Mouse (Mus musculus): ENCODE data around the gene Galnt17. TPM values are rescaled to one million over a fixed set of nuclear protein-coding genes. Genes with fewer than 3 reads are reported as not detected.

Gene Galnt17
- polyA plus RNA-seq, 1 experiment from 2014 or later, result 5.1 TPM

- no peaks in the 10 kb centered on the region for H3K27me3 ChIP-seq
- DNase-seq (ENCODE audit: low read depth, low spot score), result no peak
- ChIA-PET POLR2A (no interaction called here), CTCF (interaction anchor here (0.8 to 1.5 kb wide), 2 partner anchors 9 to 17 kb away, joined by 3 to 5 read pairs; no protein-coding TSS in a partner anchor)
- in situ Hi-C loops (cut with MboI; ENCODE audit: low pct_unique_long_range_greater_than_20kb), result no loop called here
- ATAC-seq, result no peak
- no peak for TF ChIP-seq CTCF (IDR thresholded peaks at IDR 0.05)
Measured at GRCm38 (mm10) chr5:131083072-131083657, 225.1 kb downstream of the Galnt17 start.

- TF ChIP-seq CTCF (IDR thresholded peaks at IDR 0.05), result no peak
- in situ Hi-C loops (cut with MboI; ENCODE audit: low pct_unique_long_range_greater_than_20kb), result no loop called here
- ChIA-PET CTCF (interaction anchor here (0.7 to 1.0 kb wide), 3 partner anchors 9 to 66 kb away, joined by 3 read pairs; no protein-coding TSS in a partner anchor), POLR2A (no interaction called here)
- no peak for ATAC-seq
- no peaks in the 10 kb centered on the region for H3K27me3 ChIP-seq
- DNase-seq (ENCODE audit: low read depth, low spot score), result no peak
Measured at GRCm38 (mm10) chr5:131077682-131078081, 230.6 kb downstream of the Galnt17 start.

DNA sequence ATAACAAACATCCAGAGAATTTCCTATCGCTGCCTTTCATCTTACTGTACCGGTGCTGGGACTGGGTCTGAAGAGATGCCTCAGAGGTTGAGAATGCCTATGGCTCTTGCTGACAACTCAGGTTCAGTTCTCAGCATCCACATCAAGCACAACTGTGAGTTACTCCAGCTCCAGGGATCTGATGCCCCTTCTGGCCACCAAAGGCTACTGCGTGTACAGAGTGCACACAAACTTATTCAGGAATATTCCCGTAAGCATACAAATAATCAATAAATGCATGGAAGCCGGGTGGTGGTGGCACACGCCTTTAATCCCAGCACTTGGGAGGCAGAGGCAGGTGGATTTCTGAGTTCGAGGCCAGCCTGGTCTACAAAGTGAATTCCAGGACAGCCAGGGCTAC, 232.5 kb downstream of the Galnt17 start:
- H3K27me3 ChIP-seq, result no peaks in the 10 kb centered on the region
- ChIA-PET POLR2A (no interaction called here), CTCF (no interaction called here)
- peak; percentile 38 for TF ChIP-seq CTCF (IDR thresholded peaks at IDR 0.05)
- in situ Hi-C loops (cut with MboI; ENCODE audit: low pct_unique_long_range_greater_than_20kb), result no loop called here
- ATAC-seq (no peak), DNase-seq (ENCODE audit: low read depth, low spot score) (no peak)

DNA sequence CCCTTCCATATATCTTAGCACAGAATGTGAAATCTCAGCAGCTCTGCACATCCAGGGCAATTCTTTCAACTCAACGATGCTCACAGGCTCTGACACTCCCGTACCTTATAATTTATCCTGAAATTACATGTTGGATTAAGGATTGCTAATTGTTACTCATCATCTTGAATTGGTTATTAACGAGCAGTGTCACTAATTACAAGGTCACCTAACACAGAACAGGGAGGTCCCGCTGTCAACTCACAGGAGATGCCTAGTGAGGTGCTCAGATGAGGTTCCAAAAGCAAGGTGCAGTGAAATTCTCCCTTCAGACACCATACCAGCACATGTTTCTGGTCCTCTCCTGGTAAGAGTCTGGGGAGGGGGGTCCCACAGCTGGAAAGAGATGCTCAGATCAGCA, 234.0 kb downstream of the Galnt17 start:
- no peak for TF ChIP-seq CTCF (IDR thresholded peaks at IDR 0.05)
- in situ Hi-C loops (cut with MboI; ENCODE audit: low pct_unique_long_range_greater_than_20kb), result no loop called here
- ChIA-PET POLR2A (no interaction called here), CTCF (no interaction called here)
- no peaks in the 10 kb centered on the region for H3K27me3 ChIP-seq
- DNase-seq (ENCODE audit: low read depth, low spot score) (no peak), ATAC-seq (no peak)

- CTCF ChIA-PET, result no interaction called here
- no peak for TF ChIP-seq CTCF (IDR thresholded peaks at IDR 0.05)
- no peak for DNase-seq (ENCODE audit: low read depth, low spot score)
- in situ Hi-C loops (cut with MboI; ENCODE audit: low pct_unique_long_range_greater_than_20kb), result no loop called here
- ATAC-seq, result no peak
- POLR2A ChIA-PET, result no interaction called here
- H3K27me3 ChIP-seq, result no peaks in the 10 kb centered on the region
Measured at GRCm38 (mm10) chr5:131065174-131065573, 243.1 kb downstream of the Galnt17 start.

- ATAC-seq (no peak), DNase-seq (ENCODE audit: low read depth, low spot score) (no peak)
- CTCF ChIA-PET, result interaction anchor here (1.1 kb wide), 1 partner anchor 9 kb away, joined by 3 read pairs; no protein-coding TSS in a partner anchor
- no peaks in the 10 kb centered on the region for H3K27me3 ChIP-seq
- in situ Hi-C loops (cut with MboI; ENCODE audit: low pct_unique_long_range_greater_than_20kb), result no loop called here
- TF ChIP-seq CTCF (IDR thresholded peaks at IDR 0.05), result no peak
- POLR2A ChIA-PET, result no interaction called here
Measured at GRCm38 (mm10) chr5:131048505-131048904, 259.8 kb downstream of the Galnt17 start.

DNA sequence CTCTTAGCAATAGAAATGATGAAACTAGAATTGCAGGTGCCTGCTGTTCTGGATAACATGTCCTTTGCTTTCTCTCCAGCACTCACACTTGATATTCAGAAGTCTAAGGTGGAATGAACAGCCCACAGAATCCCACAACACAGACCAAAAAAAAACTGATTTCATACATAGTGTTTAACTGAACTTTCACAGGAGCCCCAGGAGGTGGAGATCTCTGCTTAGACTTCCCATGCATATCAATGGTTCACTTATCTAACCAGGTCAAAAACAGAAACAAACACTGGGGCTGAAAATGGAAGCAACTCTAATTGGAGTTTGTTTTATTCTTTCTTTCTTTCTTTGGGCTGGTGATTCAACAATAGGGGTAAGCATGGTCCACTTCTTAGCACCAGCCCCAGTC, 265.2 kb downstream of the Galnt17 start:
- ATAC-seq (no peak), DNase-seq (ENCODE audit: low read depth, low spot score) (no peak)
- TF ChIP-seq CTCF (IDR thresholded peaks at IDR 0.05), result no peak
- ChIA-PET CTCF (no interaction called here), POLR2A (no interaction called here)
- in situ Hi-C loops (cut with MboI; ENCODE audit: low pct_unique_long_range_greater_than_20kb), result no loop called here
- H3K27me3 ChIP-seq, result no peaks in the 10 kb centered on the region

DNA sequence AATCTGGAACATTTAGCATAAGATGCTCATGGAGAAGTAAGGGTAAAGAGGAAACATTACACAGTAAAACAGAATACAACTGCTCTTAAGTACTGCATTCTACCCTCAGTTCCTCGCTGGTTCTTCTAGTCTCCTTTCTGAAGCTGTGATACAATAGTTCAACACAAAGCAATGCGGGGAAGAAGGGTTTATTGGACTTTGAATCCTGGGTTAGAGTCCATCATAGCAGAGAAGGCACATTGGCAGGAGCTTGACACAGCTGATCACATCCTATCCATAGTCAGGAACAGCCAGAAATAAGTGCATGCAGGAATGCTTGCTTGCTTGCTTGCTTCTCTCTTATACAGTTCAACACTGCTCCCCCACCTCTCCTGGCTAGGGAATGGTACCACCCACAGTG, 267.9 kb downstream of the Galnt17 start:
- ChIA-PET CTCF (interaction anchor here (0.6 kb wide), 1 partner anchor 11 kb away, joined by 3 read pairs; no protein-coding TSS in a partner anchor), POLR2A (no interaction called here)
- no peak for TF ChIP-seq CTCF (IDR thresholded peaks at IDR 0.05)
- DNase-seq (ENCODE audit: low read depth, low spot score), result no peak
- in situ Hi-C loops (cut with MboI; ENCODE audit: low pct_unique_long_range_greater_than_20kb), result no loop called here
- no peak for ATAC-seq
- no peaks in the 10 kb centered on the region for H3K27me3 ChIP-seq

DNA sequence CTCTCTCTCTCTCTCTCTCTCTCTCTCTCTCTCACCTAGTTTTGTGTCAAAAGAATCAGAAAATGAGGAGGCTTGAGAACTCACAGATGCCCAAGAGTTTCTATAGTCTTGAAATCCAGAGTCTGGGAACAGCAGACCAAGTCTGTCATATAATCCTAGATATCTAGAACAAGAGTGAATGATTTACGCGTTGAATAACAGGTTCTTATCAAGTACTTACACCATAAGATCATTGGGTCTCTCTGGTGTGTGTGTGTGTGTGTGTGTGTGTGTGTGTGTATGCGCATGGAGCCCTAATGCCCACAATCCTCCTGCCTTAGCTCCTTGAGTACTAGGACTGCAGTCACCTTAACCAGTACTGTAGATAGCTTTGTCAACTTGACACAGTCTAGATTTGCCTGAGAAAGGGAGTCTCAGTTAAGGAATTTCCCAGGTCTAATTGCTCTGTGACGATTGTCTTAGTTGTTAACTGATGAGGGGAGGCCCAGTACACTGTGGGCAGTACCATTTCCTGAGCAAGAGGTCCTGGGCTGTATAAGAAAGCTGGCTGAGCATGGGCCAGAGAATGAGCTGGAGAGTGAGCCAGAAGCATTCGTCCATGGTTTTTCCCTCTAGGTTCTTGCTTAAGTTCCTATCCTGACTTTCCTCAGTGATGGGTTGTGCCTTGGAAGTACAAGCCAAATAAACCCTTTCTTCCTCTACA, 268.5 kb downstream of the Galnt17 start:
- no peak for ATAC-seq
- H3K27me3 ChIP-seq, result no peaks in the 10 kb centered on the region
- no peak for TF ChIP-seq CTCF (IDR thresholded peaks at IDR 0.05)
- ChIA-PET POLR2A (no interaction called here), CTCF (interaction anchor here (0.6 kb wide), 1 partner anchor 10 kb away, joined by 3 read pairs; no protein-coding TSS in a partner anchor)
- no peak for DNase-seq (ENCODE audit: low read depth, low spot score)
- in situ Hi-C loops (cut with MboI; ENCODE audit: low pct_unique_long_range_greater_than_20kb), result no loop called here

DNA sequence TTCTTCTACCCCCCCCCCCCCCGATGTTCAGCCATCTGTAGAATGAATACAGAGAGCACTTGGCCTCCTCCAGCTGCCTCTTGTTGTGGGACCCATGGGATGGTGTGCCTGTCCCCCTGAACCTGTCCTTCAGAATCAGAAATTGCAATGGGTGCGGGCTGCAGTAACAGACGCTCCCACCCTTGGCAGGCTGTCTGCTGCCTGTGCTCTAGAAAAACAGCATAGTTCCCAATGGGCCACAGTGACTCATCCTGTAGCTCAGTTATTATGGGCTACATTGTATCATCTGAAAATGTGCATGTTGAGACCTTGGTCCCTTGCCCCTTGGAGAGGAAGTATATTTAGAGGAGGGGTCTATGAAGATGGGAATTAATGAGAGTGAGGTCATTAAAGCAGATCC, 283.8 kb downstream of the Galnt17 start:
- in situ Hi-C loops (cut with MboI; ENCODE audit: low pct_unique_long_range_greater_than_20kb), result no loop called here

GRCm38 (mm10) chr5:131022396-131022993, 285.8 kb downstream of the Galnt17 start:
- ATAC-seq (no peak), DNase-seq (ENCODE audit: low read depth, low spot score) (no peak)
- ChIA-PET POLR2A (no interaction called here), CTCF (no interaction called here)
- in situ Hi-C loops (cut with MboI; ENCODE audit: low pct_unique_long_range_greater_than_20kb), result no loop called here
- H3K27me3 ChIP-seq, result no peaks in the 10 kb centered on the region
- no peak for TF ChIP-seq CTCF (IDR thresholded peaks at IDR 0.05)

More for the DNA sequence above, 283.8 kb downstream of the Galnt17 start:
- TF ChIP-seq CTCF (IDR thresholded peaks at IDR 0.05), result no peak
- ATAC-seq, result no peak
- ChIA-PET POLR2A (no interaction called here), CTCF (no interaction called here)
- H3K27me3 ChIP-seq, result no peaks in the 10 kb centered on the region
- no peak for DNase-seq (ENCODE audit: low read depth, low spot score)
